Mouse (Mus musculus) hindbrain, embryonic 15.5 days (tissue): ENCODE data around the gene Aqp2. TPM values are rescaled to one million over a fixed set of nuclear protein-coding genes. Genes with fewer than 3 reads are reported as not detected.

Experiments used
- ATAC-seq: fragments of 200-750 bp; cut with Nextera tagmentation; 2 replicates; pipeline ENCODE4 v1.8.0; 2017; ENCODE audit warnings: low read depth, moderate number of reproducible peaks, moderate TSS enrichment; ENCODE audit not compliant: low FRiP score
- H3K27ac ChIP-seq: fragments of 300-500 bp; sonication (generic); replicated peaks from 2 replicates; pipeline ENCODE4 v1.5.1; 2015; ENCODE audit warnings: mild to moderate bottlenecking, inconsistent platforms
- H3K27me3 ChIP-seq: fragments of 300-500 bp; sonication (generic); 2 replicates; pipeline ENCODE4 v1.6.1; 2015; ENCODE audit warnings: control low read depth, inconsistent platforms
- H3K36me3 ChIP-seq: fragments of 300-500 bp; sonication (generic); 2 replicates; pipeline ENCODE4 v1.6.1; 2015; ENCODE audit warnings: control low read depth, inconsistent platforms
- H3K4me1 ChIP-seq: fragments of 300-500 bp; sonication (generic); replicated peaks from 2 replicates; pipeline ENCODE4 v1.6.1; 2015; ENCODE audit warnings: control low read depth, inconsistent platforms
- H3K4me2 ChIP-seq: fragments of 300-500 bp; sonication (generic); 2 replicates; pipeline ENCODE4 v1.6.1; 2015; ENCODE audit warnings: moderate library complexity, mild to moderate bottlenecking, inconsistent platforms
- H3K4me3 ChIP-seq: fragments of 300-500 bp; sonication (generic); 2 replicates; pipeline ENCODE4 v1.5.1; 2015; ENCODE audit warnings: mild to moderate bottlenecking, inconsistent platforms
- H3K9ac ChIP-seq: fragments of 300-500 bp; sonication (generic); 2 replicates; pipeline ENCODE4 v1.6.1; 2015; ENCODE audit warnings: inconsistent platforms
- H3K9me3 ChIP-seq: fragments of 300-500 bp; sonication (generic); 2 replicates; pipeline ENCODE4 v1.6.1; 2016; ENCODE audit warnings: control low read depth, inconsistent platforms
- WGBS: fragments of 180-500 bp; shearing (Covaris S2); methylation state at CpG from one replicate; pipeline ENCODE4 v1.1.7; 2015; 5-methylcytosine and 5-hydroxymethylcytosine counted together
- polyA plus RNA-seq: library from polyadenylated mRNA; unstranded; fragments of >200 nt; fragmentation: Nextera tagmentation; extraction: Ambion mirVana; gene quantifications from 2 replicates; pipeline ENCODE4 v1.2.1, GENCODE M21; 2015

Gene Aqp2
- polyA plus RNA-seq, 1 experiment from 2014 or later: not detected

DNA sequence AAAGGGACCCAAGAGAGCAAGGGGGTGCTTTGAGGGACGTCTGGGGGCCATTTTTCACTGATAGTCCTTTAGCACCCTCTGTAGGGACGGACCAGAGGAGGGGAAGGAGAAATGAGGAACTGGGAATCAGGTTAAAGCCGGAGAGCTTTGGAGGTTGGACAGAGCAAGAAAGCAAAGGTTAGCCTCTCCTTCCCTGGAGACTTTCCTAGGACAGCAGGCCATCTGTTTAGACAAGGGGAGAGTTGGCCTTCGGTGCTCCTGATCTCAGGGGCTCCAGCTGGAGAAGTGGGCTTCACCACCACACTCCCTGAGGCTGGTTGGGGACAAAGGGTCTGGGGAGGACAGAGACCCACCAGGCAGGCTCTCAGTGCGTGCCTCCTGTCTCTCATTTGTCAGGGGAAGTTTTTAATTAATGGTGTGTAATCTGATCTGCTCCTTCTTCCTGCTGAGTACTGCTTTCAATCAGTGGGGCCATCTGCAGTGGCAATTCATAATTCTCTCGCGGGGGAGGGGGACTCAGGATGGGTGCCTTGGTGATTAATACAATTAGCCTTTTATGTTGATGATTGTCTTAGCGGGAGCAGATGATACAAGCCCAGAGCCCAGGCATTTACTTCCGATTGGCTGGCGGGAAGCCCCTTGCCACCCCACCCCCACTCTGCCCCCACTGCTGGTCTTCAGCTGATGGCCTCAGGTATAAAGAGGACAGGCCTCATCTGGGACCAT is 28.7 kb downstream of the Aqp2 start:
- Histone ChIP-seq H3K9ac (no peak overlapping the region), H3K4me2 (no peak overlapping the region), H3K36me3 (no peaks in the 10 kb centered on the region), H3K27ac (peak overlapping the region; percentile 12), H3K9me3 (no peaks in the 10 kb centered on the region), H3K27me3 (no peaks in the 10 kb centered on the region), H3K4me1 (peaks cover 46% of the 10 kb centered on the region), H3K4me3 (no peak overlapping the region)
- 0 out of 2 replicates have a peak, but pooled peaks have one; percentile 39 for ATAC-seq
- 13% methylated on average over 10 of the region's 10 CpGs for WGBS

DNA sequence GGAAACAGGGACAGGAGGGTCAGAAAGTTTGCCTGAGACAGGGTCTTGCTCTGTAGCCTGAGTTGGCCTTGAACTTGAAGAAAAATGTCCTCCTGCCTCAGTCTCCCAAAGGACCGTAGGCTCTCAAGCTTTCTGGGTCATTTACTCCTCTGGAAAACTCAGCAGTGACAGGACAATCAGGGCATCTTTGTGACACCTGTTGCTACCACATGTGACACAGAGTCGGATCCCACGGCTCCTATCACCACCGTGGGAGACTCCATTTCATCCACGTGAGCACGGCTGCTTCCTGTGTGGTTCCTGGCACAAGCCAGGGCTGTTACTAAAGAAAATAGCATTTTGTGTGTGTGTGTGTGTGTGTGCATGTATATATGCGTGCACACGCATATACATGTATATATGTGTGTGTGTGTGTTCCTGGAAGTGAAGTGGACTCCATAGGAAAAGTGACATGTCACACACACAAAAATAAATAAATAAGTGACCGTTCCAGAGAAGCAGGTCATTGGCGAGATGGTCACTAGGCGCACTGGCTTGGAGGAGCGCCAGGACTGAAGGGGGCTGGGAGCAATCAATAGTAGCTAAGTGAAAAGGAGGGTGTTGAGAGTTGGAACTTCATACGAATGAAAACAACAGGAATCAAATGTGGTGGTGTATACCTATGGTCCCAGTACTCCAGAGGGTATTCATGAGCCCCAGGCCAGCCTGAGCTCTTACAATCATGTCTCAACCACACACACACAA is 29.7 kb downstream of the Aqp2 start:
- no peak overlapping the region for H3K27ac ChIP-seq
- no peaks in the 10 kb centered on the region for H3K36me3 ChIP-seq
- no peaks in the 10 kb centered on the region for H3K9me3 ChIP-seq
- no peak overlapping the region for H3K9ac ChIP-seq
- H3K4me1 ChIP-seq: peaks cover 43% of the 10 kb centered on the region
- WGBS: 65% methylated on average over 13 of the region's 13 CpGs
- H3K4me3 ChIP-seq: no peak overlapping the region
- no peak for ATAC-seq
- no peaks in the 10 kb centered on the region for H3K27me3 ChIP-seq
- H3K4me2 ChIP-seq: no peak overlapping the region

DNA sequence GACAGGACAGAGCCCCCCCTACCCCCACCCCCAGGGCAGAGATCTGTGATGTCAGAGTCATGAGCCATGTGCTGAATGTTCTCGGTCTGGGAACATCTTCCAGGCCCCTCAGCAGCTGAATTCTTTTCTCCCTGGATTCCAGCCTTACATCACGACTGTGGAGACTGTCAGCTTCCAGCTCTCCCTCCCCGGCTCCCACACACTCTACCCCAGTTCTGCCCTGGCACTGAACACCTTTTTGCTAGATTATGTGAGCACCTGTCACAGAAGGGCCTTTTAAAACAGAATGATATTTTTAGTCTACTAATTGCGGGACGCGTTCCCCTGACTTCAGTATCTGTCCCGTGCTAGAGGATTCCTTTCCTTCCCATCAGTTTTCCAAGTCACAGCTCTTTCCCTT is 32.7 kb downstream of the Aqp2 start:
- Histone ChIP-seq H3K4me1 (peaks cover 54% of the 10 kb centered on the region), H3K27me3 (no peaks in the 10 kb centered on the region), H3K27ac (no peak overlapping the region), H3K4me2 (no peak overlapping the region), H3K36me3 (no peaks in the 10 kb centered on the region), H3K9me3 (no peaks in the 10 kb centered on the region), H3K9ac (no peak overlapping the region), H3K4me3 (no peak overlapping the region)
- no peak for ATAC-seq
- 60% methylated on average over 7 of the region's 7 CpGs for WGBS

DNA sequence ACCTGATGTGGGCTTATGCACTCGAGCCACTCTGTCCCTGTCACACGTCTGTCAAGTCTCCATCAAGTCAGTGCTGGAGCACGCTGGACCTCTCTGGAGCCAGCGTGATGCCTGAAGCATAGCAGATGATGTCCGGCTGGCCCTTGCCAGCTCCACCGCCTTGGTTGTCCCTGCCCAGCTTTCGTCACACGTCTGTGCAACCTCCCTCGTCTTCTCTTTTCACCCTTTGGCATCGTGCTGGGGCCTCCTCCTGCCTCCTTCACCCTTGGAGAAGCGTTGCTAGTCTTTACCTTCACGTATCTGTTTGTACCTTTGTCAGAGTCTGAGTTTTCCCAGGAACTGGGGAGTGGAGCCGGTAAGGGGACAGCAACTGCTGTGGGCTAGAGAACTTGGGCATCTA is 35.4 kb downstream of the Aqp2 start:
- H3K4me1 ChIP-seq: peaks cover 29% of the 10 kb centered on the region
- 79% methylated on average over 13 of the region's 13 CpGs for WGBS
- no peaks in the 10 kb centered on the region for H3K9me3 ChIP-seq
- H3K27ac ChIP-seq: no peak overlapping the region
- no peak overlapping the region for H3K4me3 ChIP-seq
- no peak overlapping the region for H3K9ac ChIP-seq
- no peaks in the 10 kb centered on the region for H3K36me3 ChIP-seq
- H3K4me2 ChIP-seq: no peak overlapping the region
- no peaks in the 10 kb centered on the region for H3K27me3 ChIP-seq
- ATAC-seq: no peak

DNA sequence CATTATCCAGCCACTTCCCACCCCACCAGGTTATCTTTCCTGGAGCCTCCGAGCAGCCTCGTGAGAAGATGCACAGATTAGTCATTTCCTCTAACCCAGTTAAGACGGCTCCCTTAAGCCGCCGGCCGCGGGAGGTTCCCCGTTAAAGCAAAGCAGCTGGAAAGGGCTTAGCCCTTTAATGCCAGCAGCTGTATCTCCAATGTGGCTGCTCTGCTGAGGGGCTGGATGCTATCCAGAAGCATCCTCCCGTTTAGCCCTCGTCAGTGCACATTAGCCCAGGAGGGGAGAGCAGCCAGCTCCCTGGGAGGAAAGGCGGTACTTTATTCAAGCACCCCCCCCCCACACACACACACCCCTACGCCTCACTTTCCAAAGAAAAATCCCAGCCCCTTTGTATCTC is 35.9 kb downstream of the Aqp2 start:
- Histone ChIP-seq H3K36me3 (no peaks in the 10 kb centered on the region), H3K9ac (no peak overlapping the region), H3K4me3 (no peak overlapping the region), H3K4me2 (peak overlapping the region; percentile 18; the same call in 1 of the 2 replicates), H3K4me1 (peaks cover 28% of the 10 kb centered on the region), H3K27me3 (no peaks in the 10 kb centered on the region), H3K9me3 (no peaks in the 10 kb centered on the region), H3K27ac (no peak overlapping the region; the same call in 1 of the 2 replicates)
- 8% methylated on average over 12 of the region's 12 CpGs for WGBS
- 0 out of 2 replicates have a peak, but pooled peaks have one; percentile 45 for ATAC-seq

DNA sequence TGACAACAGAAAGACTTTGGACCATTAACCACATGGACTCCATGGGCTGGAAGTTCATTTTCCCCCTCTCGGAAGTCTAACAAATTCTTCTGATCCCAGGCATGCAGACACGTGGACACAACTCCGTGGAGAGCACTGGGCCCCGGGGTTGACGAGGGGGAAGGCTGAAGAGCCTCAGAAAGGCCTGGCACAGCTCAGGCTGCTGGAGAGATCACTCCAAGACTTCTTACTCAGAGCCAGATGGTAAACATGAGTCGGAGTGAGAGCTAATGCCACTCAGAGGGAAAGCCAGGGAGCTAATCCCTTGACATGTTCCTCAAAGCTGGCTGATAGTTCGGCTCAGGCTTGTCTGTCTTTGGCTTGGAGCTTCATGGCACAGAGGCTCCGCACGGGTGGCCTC is 36.4 kb downstream of the Aqp2 start:
- no peak overlapping the region for H3K4me3 ChIP-seq
- no peak overlapping the region for H3K27ac ChIP-seq
- peaks cover 28% of the 10 kb centered on the region for H3K4me1 ChIP-seq
- H3K9ac ChIP-seq: no peak overlapping the region
- H3K4me2 ChIP-seq: no peak overlapping the region
- WGBS: 53% methylated on average over 9 of the region's 9 CpGs
- no peak for ATAC-seq
- H3K36me3 ChIP-seq: no peaks in the 10 kb centered on the region
- no peaks in the 10 kb centered on the region for H3K9me3 ChIP-seq
- no peaks in the 10 kb centered on the region for H3K27me3 ChIP-seq

DNA sequence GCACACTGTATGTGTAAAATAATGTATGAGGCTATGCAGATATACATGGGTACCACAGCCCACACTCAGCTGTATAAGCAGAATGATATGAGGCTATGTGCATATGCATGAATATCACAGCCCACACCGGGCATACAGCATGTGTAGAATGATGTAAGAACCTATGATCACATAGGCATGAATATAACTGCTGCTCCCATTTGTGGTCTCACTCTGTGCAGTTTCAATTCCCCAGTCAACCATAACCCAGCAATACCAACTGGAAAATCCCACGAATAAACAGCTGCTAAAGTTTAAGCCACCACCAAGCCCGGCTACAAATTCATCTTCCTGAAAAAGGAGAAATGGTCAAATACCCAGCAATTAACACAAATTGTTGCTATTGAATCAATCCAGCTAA is 39.7 kb downstream of the Aqp2 start:
- Histone ChIP-seq H3K27ac (no peak overlapping the region), H3K9ac (no peak overlapping the region), H3K36me3 (peaks cover 3% of the 10 kb centered on the region), H3K4me1 (peaks cover 19% of the 10 kb centered on the region), H3K4me3 (no peak overlapping the region), H3K27me3 (no peaks in the 10 kb centered on the region), H3K9me3 (no peaks in the 10 kb centered on the region), H3K4me2 (no peak overlapping the region)
- no peak for ATAC-seq
- 85% methylated on average over 3 of the region's 3 CpGs for WGBS

DNA sequence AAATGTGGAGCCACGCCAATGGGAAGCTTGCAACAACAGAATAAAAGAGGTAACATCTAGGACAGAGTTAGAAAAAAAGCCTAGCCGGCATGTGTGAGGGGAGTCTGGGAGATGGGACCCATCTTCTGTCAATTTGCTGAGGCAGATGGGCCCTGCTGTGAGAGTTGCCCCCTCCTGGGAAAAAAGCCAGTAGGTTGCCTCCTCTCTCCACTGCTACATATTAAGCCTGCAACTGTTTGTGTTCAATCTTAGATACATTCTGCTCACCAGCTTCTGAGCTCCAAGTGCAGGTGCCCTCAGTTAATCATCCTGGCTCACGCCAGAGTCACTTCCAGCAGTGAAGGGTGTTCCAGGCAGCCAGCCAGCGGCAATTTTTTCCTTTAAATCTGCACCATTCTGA is 41.0 kb downstream of the Aqp2 start:
- 51% methylated on average over 4 of the region's 4 CpGs for WGBS
- H3K4me3 ChIP-seq: no peak overlapping the region
- no peak for ATAC-seq
- H3K27me3 ChIP-seq: no peaks in the 10 kb centered on the region
- peaks cover 8% of the 10 kb centered on the region for H3K36me3 ChIP-seq
- H3K27ac ChIP-seq: 0 out of 2 replicates have a peak overlapping the region, but pooled peaks have one; percentile 32
- H3K9me3 ChIP-seq: no peaks in the 10 kb centered on the region
- H3K9ac ChIP-seq: no peak overlapping the region
- no peak overlapping the region for H3K4me2 ChIP-seq
- peaks cover 8% of the 10 kb centered on the region for H3K4me1 ChIP-seq

DNA sequence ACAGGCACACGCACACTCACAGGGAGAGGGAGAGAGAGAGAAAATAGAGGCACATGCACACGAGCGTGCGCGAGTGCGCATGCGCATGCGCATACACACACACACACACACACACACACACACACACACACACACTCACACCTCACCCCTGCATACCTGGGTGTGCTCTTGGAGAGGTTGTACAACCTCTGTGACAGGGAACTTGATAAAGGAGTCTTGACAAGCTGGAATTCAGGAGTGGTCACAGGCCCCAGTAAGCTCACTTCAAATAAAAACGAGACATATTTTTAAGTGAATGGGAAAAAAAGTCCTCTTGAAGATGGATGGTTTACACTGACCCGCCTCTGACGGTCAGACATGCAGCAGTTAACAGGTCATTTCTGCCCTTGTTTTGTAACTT is 43.2 kb downstream of the Aqp2 start:
- no peaks in the 10 kb centered on the region; the same call in 1 of the 2 replicates for H3K4me1 ChIP-seq
- H3K36me3 ChIP-seq: peaks cover 23% of the 10 kb centered on the region
- WGBS: 94% methylated on average over 11 of the region's 11 CpGs
- no peak overlapping the region for H3K9ac ChIP-seq
- no peak overlapping the region for H3K4me2 ChIP-seq
- no peak overlapping the region for H3K27ac ChIP-seq
- H3K4me3 ChIP-seq: no peak overlapping the region
- no peaks in the 10 kb centered on the region for H3K9me3 ChIP-seq
- H3K27me3 ChIP-seq: no peaks in the 10 kb centered on the region
- ATAC-seq: no peak

DNA sequence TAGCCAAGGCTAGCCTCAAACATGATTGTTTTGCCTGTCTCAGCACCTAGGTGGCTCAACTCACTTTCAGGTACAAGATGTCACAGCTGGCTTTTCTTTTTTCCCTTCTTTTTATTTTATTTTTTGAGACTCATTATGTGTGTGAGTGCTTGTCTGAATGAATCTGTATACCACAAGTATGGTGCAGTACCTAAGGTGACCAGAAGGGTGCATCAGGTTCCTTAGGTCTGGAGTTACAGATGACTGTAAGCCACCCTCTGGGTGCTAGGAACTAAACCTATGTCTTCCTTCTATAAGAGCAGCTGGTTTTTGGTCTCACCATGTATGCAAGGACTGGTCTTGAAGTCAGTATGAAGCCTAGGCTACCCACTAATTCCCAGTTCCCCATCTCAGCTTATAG is 52.8 kb downstream of the Aqp2 start:
- Histone ChIP-seq H3K9me3 (no peaks in the 10 kb centered on the region), H3K27me3 (no peaks in the 10 kb centered on the region), H3K36me3 (peaks cover 15% of the 10 kb centered on the region), H3K4me2 (no peak overlapping the region), H3K9ac (no peak overlapping the region), H3K4me3 (no peak overlapping the region), H3K27ac (no peak overlapping the region), H3K4me1 (peaks cover 6% of the 10 kb centered on the region)
- ATAC-seq: no peak
